Mouse (Mus musculus): ENCODE measurements around the gene Oas1c. TPM values are rescaled to one million over a fixed set of nuclear protein-coding genes. Genes with fewer than 3 reads are reported as not detected.

Oas1c gene
- polyA plus RNA-seq, 1 experiment from 2014 or later, result 0.29 TPM

DNA sequence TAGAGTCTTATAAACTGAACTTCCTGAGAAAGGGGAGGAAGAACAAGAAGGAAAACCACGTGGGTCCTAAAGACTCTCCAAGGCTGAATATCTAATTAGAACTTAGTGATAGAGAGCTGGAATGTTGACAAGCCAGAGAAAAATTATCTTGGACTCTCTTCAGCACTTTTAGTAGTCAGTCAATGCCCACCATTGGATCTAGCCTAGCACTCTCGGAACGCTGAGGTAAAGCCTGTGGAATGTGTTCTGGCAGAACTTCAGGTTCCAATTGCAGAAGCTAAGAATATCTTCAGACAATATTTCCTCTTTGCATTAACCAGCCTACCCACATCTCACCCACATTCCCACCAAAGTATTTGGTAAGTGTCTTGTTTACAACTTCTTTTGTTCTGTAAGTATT lies 32.4 kb downstream of the Oas1c start:
- no peak for ATAC-seq (ENCODE audit: extremely low read depth, insufficient number of reproducible peaks, low FRiP score, low TSS enrichment)
- H3K27ac ChIP-seq (replicated peaks), result peak overlapping the region; percentile 46
- H3K4me3 ChIP-seq, result no peak overlapping the region
- peaks cover 38% of the 10 kb centered on the region for H3K4me1 ChIP-seq
- H3K9me3 ChIP-seq, result no peaks in the 10 kb centered on the region
- peak overlapping the region; percentile 22; the same call in 1 of the 2 replicates for H3K4me2 ChIP-seq
- H3K36me3 ChIP-seq, result no peaks in the 10 kb centered on the region
- 13% methylated on average over 3 of the region's 3 CpGs for WGBS
- peaks cover 5% of the 10 kb centered on the region; the same call in 1 of the 2 replicates for H3K27me3 ChIP-seq (replicated peaks)
- no peak overlapping the region for H3K9ac ChIP-seq

DNA sequence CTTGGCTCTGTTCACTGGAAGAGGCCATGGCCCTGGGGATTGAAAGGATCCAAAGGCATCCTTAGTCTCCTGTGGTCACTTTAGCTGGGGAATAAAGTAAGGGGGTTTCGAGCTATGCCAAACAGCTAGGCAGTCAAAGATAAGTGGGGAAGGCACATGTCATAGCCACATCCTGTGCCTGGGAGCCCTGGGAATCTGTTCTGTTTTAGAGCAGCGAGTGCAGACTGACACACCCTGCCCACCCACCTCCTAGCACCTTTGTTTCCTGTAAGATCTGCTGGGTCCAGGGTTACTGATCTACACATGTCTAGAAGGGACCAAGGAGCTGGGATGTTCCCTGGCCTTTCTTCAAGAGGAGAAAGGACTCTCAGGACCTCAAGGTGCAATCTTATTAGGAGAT lies 33.4 kb downstream of the Oas1c start:
- H3K4me2 ChIP-seq, result no peak overlapping the region
- no peak overlapping the region for H3K9ac ChIP-seq
- peaks cover 39% of the 10 kb centered on the region for H3K4me1 ChIP-seq
- H3K9me3 ChIP-seq, result no peaks in the 10 kb centered on the region
- no peak overlapping the region for H3K4me3 ChIP-seq
- WGBS, result 30% methylated on average over 2 of the region's 2 CpGs
- no peak overlapping the region for H3K27ac ChIP-seq (replicated peaks)
- no peak for ATAC-seq (ENCODE audit: extremely low read depth, insufficient number of reproducible peaks, low FRiP score, low TSS enrichment)
- no peaks in the 10 kb centered on the region for H3K36me3 ChIP-seq
- peaks cover 2% of the 10 kb centered on the region; the same call in 1 of the 2 replicates for H3K27me3 ChIP-seq (replicated peaks)

DNA sequence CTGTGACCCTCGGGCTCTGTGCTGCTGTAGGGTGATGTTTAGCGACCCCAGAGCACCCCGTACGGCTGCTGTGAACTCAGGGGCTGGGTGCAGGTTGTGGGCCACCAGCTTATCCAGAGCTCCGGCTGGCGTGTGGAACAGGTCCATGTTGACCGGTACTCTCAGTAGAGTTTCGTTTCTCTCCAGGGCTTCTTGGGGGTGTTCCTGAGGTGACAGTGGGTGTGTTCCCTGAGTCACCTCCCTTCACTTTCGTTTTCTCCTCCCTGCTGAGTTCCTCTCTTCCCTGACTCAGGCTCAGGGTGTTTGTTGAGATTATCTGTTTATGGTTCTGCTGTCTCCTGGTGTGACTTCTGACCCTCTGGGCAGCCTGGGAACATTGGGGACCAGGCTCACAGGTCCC lies 34.8 kb downstream of the Oas1c start, which contains the start of gene Oas3:
Gene Oas3 (minus strand): TSS at position 184 of the 400 bp plus-strand sequence.
- no peak for ATAC-seq (ENCODE audit: extremely low read depth, insufficient number of reproducible peaks, low FRiP score, low TSS enrichment)
- Histone ChIP-seq H3K9me3 (no peaks in the 10 kb centered on the region), H3K27ac (replicated peaks) (no peak within 1 kb of the TSS), H3K4me2 (no peak within 1 kb of the TSS), H3K36me3 (no peaks in the 10 kb centered on the region), H3K9ac (no peak within 1 kb of the TSS), H3K4me1 (peaks cover 39% of the 10 kb centered on the region), H3K27me3 (replicated peaks) (no peaks in the 10 kb centered on the region), H3K4me3 (no peak within 1 kb of the TSS)
- 73% methylated on average over 9 of the region's 9 CpGs for WGBS

DNA sequence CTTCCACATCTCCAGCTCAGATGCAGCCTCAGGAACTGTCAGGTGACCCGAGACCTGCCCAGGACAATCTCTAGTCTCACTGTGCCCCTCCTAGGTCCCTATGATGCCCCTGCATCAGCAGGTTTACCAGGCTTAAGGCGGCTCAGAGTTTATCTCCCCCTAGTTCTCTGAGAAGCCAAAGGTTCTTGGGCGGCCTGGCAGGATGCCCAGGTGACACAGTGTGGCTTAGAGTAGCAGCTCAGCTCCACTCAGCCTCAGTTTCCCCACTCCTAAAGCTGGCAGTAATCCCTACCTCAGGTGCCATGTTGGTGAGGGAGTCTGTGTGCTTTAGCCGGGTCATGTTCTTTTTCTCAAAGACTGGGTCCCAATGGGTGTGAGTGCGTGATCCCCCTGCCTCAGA lies 35.5 kb downstream of the Oas1c start:
- 70% methylated on average over 5 of the region's 5 CpGs for WGBS
- ATAC-seq (ENCODE audit: extremely low read depth, insufficient number of reproducible peaks, low FRiP score, low TSS enrichment), result no peak
- H3K4me3 ChIP-seq, result no peak overlapping the region

DNA sequence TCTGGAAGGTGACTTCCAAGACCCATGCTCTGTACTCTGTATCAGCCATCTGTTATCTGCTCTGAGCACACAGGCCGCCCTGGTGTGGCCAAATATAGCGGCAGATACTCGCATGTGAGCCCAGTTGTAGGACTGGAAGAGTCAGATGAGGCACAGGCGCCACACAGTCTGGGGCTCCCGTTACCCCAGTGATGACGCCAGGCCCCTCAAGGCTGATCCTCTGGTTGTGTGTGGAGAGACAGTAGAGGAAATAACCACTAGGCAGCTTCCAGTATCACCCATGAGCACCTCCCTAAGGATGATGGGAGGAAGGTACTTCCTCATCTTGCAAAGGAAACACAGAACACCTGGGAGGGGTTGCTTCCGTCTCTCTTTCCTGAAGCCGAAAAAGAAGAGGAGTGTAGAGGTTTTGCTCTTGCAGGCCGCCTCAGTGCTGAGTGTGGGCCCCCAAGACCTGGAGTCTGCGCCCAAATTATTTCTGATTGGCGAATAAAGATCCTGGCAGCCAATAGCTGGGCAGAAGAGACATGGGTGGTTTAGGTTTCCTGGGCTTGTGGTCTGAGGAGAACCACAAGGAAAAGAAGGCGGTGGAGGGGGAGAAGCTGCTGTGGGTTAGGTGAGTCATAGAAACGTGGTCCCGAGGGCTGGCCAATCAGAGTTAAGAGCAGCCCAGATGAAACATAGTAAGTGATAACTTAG lies 36.9 kb downstream of the Oas1c start:
- Histone ChIP-seq H3K36me3 (no peaks in the 10 kb centered on the region), H3K27ac (replicated peaks) (peak overlapping the region; percentile 39; the same call in 1 of the 2 replicates), H3K4me3 (no peak overlapping the region), H3K27me3 (replicated peaks) (no peaks in the 10 kb centered on the region), H3K9ac (no peak overlapping the region), H3K4me1 (peaks cover 36% of the 10 kb centered on the region), H3K4me2 (0 out of 2 replicates have a peak overlapping the region, but pooled peaks have one; percentile 18), H3K9me3 (no peaks in the 10 kb centered on the region)
- 51% methylated on average over 14 of the region's 14 CpGs for WGBS
- peak; percentile 31; the same call in 1 of the 2 replicates for ATAC-seq (ENCODE audit: extremely low read depth, insufficient number of reproducible peaks, low FRiP score, low TSS enrichment)

More for the DNA sequence above, 35.5 kb downstream of the Oas1c start:
- Histone ChIP-seq H3K9me3 (no peaks in the 10 kb centered on the region), H3K4me1 (peaks cover 39% of the 10 kb centered on the region), H3K4me2 (no peak overlapping the region), H3K27ac (replicated peaks) (no peak overlapping the region), H3K27me3 (replicated peaks) (no peaks in the 10 kb centered on the region), H3K36me3 (no peaks in the 10 kb centered on the region), H3K9ac (no peak overlapping the region)

DNA sequence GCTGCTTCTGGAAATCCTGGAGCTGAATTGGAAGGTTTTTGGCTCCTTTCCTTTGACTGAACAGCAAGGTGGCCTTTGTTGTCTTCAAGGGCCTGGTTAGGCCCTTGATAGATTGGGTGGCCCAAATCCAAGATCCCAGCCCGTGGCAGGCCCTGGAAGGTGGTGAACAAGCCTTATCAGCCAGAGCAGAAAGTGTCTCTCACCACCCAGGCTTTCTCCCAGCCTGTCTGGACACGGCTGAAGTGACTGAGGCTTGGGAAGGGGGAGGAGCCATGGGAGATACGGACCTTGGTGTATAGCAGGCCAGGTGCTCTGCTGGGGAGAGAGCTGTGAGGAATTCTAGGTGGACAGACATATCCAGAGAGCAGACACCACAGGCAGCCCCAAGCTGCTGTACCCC lies 42.9 kb downstream of the Oas1c start:
- whole genome bisulfite sequencing, result 39% methylated on average over 3 of the region's 3 CpGs
- no peaks in the 10 kb centered on the region for H3K36me3 ChIP-seq
- H3K4me2 ChIP-seq, result no peak overlapping the region
- no peaks in the 10 kb centered on the region for H3K9me3 ChIP-seq
- H3K27ac ChIP-seq (replicated peaks), result no peak overlapping the region
- H3K27me3 ChIP-seq (replicated peaks), result no peaks in the 10 kb centered on the region; the same call in 1 of the 2 replicates
- H3K4me1 ChIP-seq, result no peaks in the 10 kb centered on the region
- ATAC-seq (ENCODE audit: extremely low read depth, insufficient number of reproducible peaks, low FRiP score, low TSS enrichment), result no peak
- H3K4me3 ChIP-seq, result no peak overlapping the region
- no peak overlapping the region for H3K9ac ChIP-seq

DNA sequence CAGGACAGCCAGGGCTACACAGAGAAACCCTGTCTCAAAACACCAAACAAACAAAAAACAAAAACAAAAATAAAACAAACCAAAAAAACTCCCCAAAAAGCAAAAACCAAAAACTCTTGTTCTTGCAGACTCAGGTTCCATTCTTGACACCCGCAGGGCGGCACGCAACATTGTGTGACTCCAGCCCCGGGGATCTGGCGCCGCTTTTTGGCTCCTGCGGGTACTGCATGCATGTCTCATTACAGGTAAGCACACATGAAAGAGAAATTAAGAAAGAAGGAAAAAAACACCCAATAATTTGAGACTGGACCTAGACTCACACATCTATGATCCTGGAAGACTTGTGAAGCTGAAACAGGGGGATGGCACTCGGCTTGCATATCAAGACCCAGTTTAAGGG lies 47.3 kb downstream of the Oas1c start:
- 53% methylated on average over 8 of the region's 8 CpGs for WGBS
- ATAC-seq (ENCODE audit: extremely low read depth, insufficient number of reproducible peaks, low FRiP score, low TSS enrichment), result no peak

DNA sequence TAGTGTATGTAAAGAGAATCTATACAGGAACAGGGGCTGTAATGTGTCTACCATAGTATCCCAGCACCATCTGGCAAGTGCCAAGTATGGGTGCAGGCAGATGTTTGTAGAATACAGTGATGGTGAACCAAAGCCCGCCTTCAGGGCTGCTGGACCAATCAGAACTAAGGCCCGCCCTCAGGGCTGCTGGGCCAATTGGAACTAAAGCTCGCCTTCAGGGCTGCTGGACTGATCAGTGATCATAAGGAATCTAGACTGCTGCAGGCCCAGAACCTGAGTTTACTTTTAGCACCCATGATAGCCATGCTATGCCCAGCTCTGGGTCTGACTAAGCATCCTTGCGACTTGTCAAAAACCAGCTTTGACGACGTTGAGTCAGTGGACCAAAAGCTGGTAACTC lies 50.4 kb downstream of the Oas1c start:
- Histone ChIP-seq H3K9me3 (no peaks in the 10 kb centered on the region), H3K9ac (no peak overlapping the region), H3K36me3 (no peaks in the 10 kb centered on the region), H3K4me2 (peak overlapping the region; percentile 29), H3K4me3 (no peak overlapping the region), H3K27me3 (replicated peaks) (peaks cover 35% of the 10 kb centered on the region), H3K4me1 (peaks cover 9% of the 10 kb centered on the region; the same call in 1 of the 2 replicates), H3K27ac (replicated peaks) (peak overlapping the region; percentile 22; the same call in 1 of the 2 replicates)
- whole genome bisulfite sequencing, result 11% methylated on average over 6 of the region's 6 CpGs
- no peak for ATAC-seq (ENCODE audit: extremely low read depth, insufficient number of reproducible peaks, low FRiP score, low TSS enrichment)

More for the DNA sequence above, 47.3 kb downstream of the Oas1c start:
- H3K4me1 ChIP-seq, result peaks cover 9% of the 10 kb centered on the region; the same call in 1 of the 2 replicates
- peaks cover 21% of the 10 kb centered on the region for H3K27me3 ChIP-seq (replicated peaks)
- H3K27ac ChIP-seq (replicated peaks), result no peak overlapping the region
- no peak overlapping the region for H3K4me3 ChIP-seq
- no peak overlapping the region for H3K4me2 ChIP-seq
- no peaks in the 10 kb centered on the region for H3K36me3 ChIP-seq
- H3K9ac ChIP-seq, result no peak overlapping the region
- no peaks in the 10 kb centered on the region for H3K9me3 ChIP-seq

DNA sequence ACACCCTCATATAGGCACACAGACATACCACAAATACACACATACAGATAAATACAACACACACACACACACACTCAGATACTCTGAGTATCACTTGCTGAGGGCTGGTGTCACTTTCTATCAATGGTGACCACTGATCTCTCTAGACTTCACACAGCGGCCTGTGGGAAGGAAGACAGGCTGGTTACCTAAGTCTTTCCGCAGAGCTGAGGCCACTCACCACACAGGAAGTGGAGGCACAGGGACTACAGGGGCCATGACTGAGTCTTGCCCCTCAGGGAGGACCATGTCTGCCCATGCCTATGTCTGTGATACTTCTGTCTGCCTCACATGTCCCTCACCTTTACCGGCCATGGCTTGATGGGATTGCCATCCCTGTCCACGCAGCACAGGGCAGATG lies 58.1 kb downstream of the Oas1c start:
- H3K36me3 ChIP-seq, result no peaks in the 10 kb centered on the region
- ATAC-seq (ENCODE audit: extremely low read depth, insufficient number of reproducible peaks, low FRiP score, low TSS enrichment), result no peak
- WGBS, result 68% methylated on average over 4 of the region's 4 CpGs
- H3K27me3 ChIP-seq (replicated peaks), result peaks cover 28% of the 10 kb centered on the region
- H3K9me3 ChIP-seq, result no peaks in the 10 kb centered on the region
- H3K4me2 ChIP-seq, result no peak overlapping the region
- no peaks in the 10 kb centered on the region for H3K4me1 ChIP-seq
- no peak overlapping the region for H3K9ac ChIP-seq
- no peak overlapping the region for H3K27ac ChIP-seq (replicated peaks)
- no peak overlapping the region for H3K4me3 ChIP-seq

DNA sequence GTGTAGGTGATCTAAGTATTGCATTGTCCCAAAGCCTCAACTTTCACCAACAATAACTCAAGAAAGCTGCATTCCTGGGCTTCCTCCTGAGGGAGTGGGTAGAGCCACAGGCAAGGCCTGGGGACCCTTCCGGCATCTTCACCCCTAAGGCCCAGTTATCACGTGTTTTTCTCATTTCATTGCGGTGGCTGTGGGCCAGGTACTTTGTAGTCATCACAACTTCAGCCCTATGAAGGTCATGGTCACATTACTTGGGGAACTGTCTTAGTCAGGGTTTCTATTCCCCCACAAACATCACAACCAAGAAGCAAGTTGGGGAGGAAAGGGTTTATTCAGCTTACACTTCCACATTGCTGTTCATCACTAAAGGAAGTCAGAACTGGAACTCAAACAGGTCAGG lies 59.5 kb downstream of the Oas1c start:
- 62% methylated on average over 3 of the region's 3 CpGs for WGBS
- no peak overlapping the region for H3K27ac ChIP-seq (replicated peaks)
- H3K9ac ChIP-seq, result no peak overlapping the region
- no peak for ATAC-seq (ENCODE audit: extremely low read depth, insufficient number of reproducible peaks, low FRiP score, low TSS enrichment)
- no peaks in the 10 kb centered on the region for H3K36me3 ChIP-seq
- H3K4me3 ChIP-seq, result no peak overlapping the region
- no peaks in the 10 kb centered on the region for H3K4me1 ChIP-seq
- no peak overlapping the region for H3K4me2 ChIP-seq
- H3K9me3 ChIP-seq, result no peaks in the 10 kb centered on the region
- peaks cover 22% of the 10 kb centered on the region; the same call in 1 of the 2 replicates for H3K27me3 ChIP-seq (replicated peaks)

DNA sequence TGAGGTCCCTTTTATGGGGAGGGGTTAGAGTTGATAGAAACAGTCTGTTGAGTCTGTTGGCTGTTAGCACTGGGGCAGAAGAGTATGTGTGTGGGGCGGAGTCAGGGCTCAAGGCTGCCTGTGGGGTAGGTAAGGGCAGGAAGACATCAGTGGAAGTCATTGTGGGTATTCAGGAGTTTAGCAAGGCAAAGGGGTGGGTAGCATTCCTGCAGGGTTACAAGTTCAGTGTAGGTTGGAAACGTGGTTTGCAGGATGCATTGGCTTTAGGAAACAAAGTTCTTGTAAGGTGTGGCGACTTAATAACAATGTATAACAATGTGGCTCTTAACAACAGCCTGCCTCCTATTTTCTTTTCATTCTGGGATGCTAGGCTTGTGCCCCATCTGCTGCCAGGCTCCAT lies 61.1 kb downstream of the Oas1c start:
- no peak overlapping the region for H3K9ac ChIP-seq
- H3K27me3 ChIP-seq (replicated peaks), result peaks cover 16% of the 10 kb centered on the region; the same call in 1 of the 2 replicates
- H3K36me3 ChIP-seq, result no peaks in the 10 kb centered on the region
- WGBS, result 76% methylated on average over 3 of the region's 3 CpGs
- ATAC-seq (ENCODE audit: extremely low read depth, insufficient number of reproducible peaks, low FRiP score, low TSS enrichment), result no peak
- no peak overlapping the region for H3K4me2 ChIP-seq
- H3K27ac ChIP-seq (replicated peaks), result no peak overlapping the region
- H3K4me3 ChIP-seq, result no peak overlapping the region
- H3K4me1 ChIP-seq, result no peaks in the 10 kb centered on the region
- no peaks in the 10 kb centered on the region for H3K9me3 ChIP-seq
